Mouse (Mus musculus) spleen, adult 2 months (tissue): ENCODE measurements around the gene Ncor1. TPM values are rescaled to one million over a fixed set of nuclear protein-coding genes. Genes with fewer than 3 reads are reported as not detected.
"Not testable (repeated sequence)": the region's sequence is repeated elsewhere in the genome, so short reads cannot be mapped to it uniquely, and the experiment has no call there.

Source experiments
- DNase-seq, 2 experiments: peaks; one replicate each; pipeline versions ENCODE4 v3.0.0 to v3.0.0-alpha.2; 2012 to 2021; ENCODE audit warnings: low spot score in 2 of 2, low read depth in 1 of 2
- H3K27ac ChIP-seq: fragments of 200-500 bp; 2 replicates; pipeline ENCODE4 v1.5.1; 2012; ENCODE audit warnings: low read length, inconsistent platforms; ENCODE audit not compliant: insufficient read depth
- H3K27me3 ChIP-seq: fragments of 200-500 bp; 2 replicates; pipeline ENCODE4 v1.6.1; 2012; ENCODE audit warnings: mild to moderate bottlenecking, moderate library complexity, low read length, inconsistent platforms; ENCODE audit not compliant: control insufficient read depth, insufficient read depth
- H3K36me3 ChIP-seq: fragments of 200-500 bp; 2 replicates; pipeline ENCODE4 v1.6.1; 2012; ENCODE audit warnings: mild to moderate bottlenecking, low read length, inconsistent platforms; ENCODE audit not compliant: control insufficient read depth, insufficient read depth
- H3K4me1 ChIP-seq: fragments of 200-500 bp; 2 replicates; pipeline ENCODE4 v1.6.1; 2011; ENCODE audit warnings: inconsistent platforms; ENCODE audit not compliant: control insufficient read depth, insufficient read depth, insufficient read length
- H3K4me3 ChIP-seq: fragments of 200-500 bp; 2 replicates; pipeline ENCODE4 v1.5.1; 2011; ENCODE audit warnings: mild to moderate bottlenecking, inconsistent platforms; ENCODE audit not compliant: insufficient read depth, insufficient read length; ENCODE audit errors: extremely low read depth
- CTCF ChIP-seq: fragments of 200-500 bp; IDR thresholded peaks from 2 replicates; pipeline ENCODE4 v1.5.1; 2011; ENCODE audit warnings: mild to moderate bottlenecking, inconsistent platforms; ENCODE audit not compliant: insufficient read depth, insufficient read length, insufficient replicate concordance; ENCODE audit errors: extremely low read depth
- POLR2A ChIP-seq: fragments of 200-500 bp; IDR thresholded peaks from 2 replicates; pipeline ENCODE4 v1.6.1; 2011; ENCODE audit warnings: low read depth, low read length, inconsistent platforms
- WGBS: fragments of 180-500 bp; shearing (Covaris S2); methylation state at CpG from one replicate; pipeline ENCODE4 v1.1.7; 2018; 5-methylcytosine and 5-hydroxymethylcytosine counted together
- polyA plus RNA-seq: library from polyadenylated mRNA; depleted of rRNA; stranded (reverse); fragments of >200 nt; gene quantifications from 2 replicates; pipeline ENCODE4 v1.2.3, GENCODE M21; 2012

Ncor1 gene
- polyA plus RNA-seq, 1 experiment = 84.5 TPM

GRCm38 (mm10) chr11:62473516-62473915 is 15.2 kb upstream of the Ncor1 start:
- no peak for DNase-seq
- Histone ChIP-seq H3K36me3 (no peaks in the 10 kb centered on the region), H3K4me1 (no peaks in the 10 kb centered on the region), H3K4me3 (no peak overlapping the region), H3K27ac (no peak overlapping the region), H3K27me3 (no peaks in the 10 kb centered on the region)
- WGBS = 92% methylated on average over 5 of the region's 5 CpGs
- TF ChIP-seq CTCF = no peak
- no peak for TF ChIP-seq POLR2A

- TF ChIP-seq POLR2A = no peak
- no peak for TF ChIP-seq CTCF
- DNase-seq = no peak
- WGBS = 83% methylated on average over 6 of the region's 6 CpGs
- no peak overlapping the region for H3K4me3 ChIP-seq
- no peaks in the 10 kb centered on the region for H3K27me3 ChIP-seq
- H3K4me1 ChIP-seq = no peaks in the 10 kb centered on the region
- no peak overlapping the region for H3K27ac ChIP-seq
- no peaks in the 10 kb centered on the region for H3K36me3 ChIP-seq
Observed at GRCm38 (mm10) chr11:62470451-62470850, 12.1 kb upstream of the Ncor1 start.

- H3K4me3 ChIP-seq, H3K4me1 ChIP-seq, H3K27ac ChIP-seq, H3K27me3 ChIP-seq, H3K36me3 ChIP-seq, DNase-seq: not testable (repeated sequence)
Observed at GRCm38 (mm10) chr11:62467289-62467688, 8.9 kb upstream of the Ncor1 start.

GRCm38 (mm10) chr11:62466546-62466945 is 8.2 kb upstream of the Ncor1 start:
- TF ChIP-seq POLR2A = no peak
- no peak for TF ChIP-seq CTCF
- Histone ChIP-seq H3K4me3 (no peak overlapping the region), H3K4me1 (no peaks in the 10 kb centered on the region), H3K27me3 (no peaks in the 10 kb centered on the region), H3K36me3 (no peaks in the 10 kb centered on the region), H3K27ac (no peak overlapping the region; the same call in 1 of the 2 replicates)
- DNase-seq = peak in 1 of 2 experiments; percentile 28
- 54% methylated on average over 3 of the region's 3 CpGs for WGBS

GRCm38 (mm10) chr11:62465849-62466248 is 7.5 kb upstream of the Ncor1 start:
- no peak for TF ChIP-seq POLR2A
- no peak for TF ChIP-seq CTCF
- DNase-seq = no peak
- no peaks in the 10 kb centered on the region for H3K27me3 ChIP-seq
- H3K4me1 ChIP-seq = no peaks in the 10 kb centered on the region
- 89% methylated on average over 3 of the region's 3 CpGs for WGBS
- no peaks in the 10 kb centered on the region for H3K36me3 ChIP-seq
- no peak overlapping the region for H3K4me3 ChIP-seq
- H3K27ac ChIP-seq = no peak overlapping the region

- 83% methylated on average over 3 of the region's 3 CpGs for WGBS
- no peak for TF ChIP-seq CTCF
- TF ChIP-seq POLR2A = no peak
- Histone ChIP-seq H3K4me3 (no peak overlapping the region), H3K27ac (no peak overlapping the region), H3K4me1 (no peaks in the 10 kb centered on the region), H3K36me3 (no peaks in the 10 kb centered on the region), H3K27me3 (no peaks in the 10 kb centered on the region)
- no peak for DNase-seq
Observed at GRCm38 (mm10) chr11:62464696-62465095, 6.4 kb upstream of the Ncor1 start.

GRCm38 (mm10) chr11:62463225-62463915 is 5.0 kb upstream of the Ncor1 start:
- Histone ChIP-seq H3K4me3 (no peak overlapping the region), H3K36me3 (no peaks in the 10 kb centered on the region), H3K27ac (no peak overlapping the region), H3K4me1 (no peaks in the 10 kb centered on the region; the same call in 1 of the 2 replicates), H3K27me3 (no peaks in the 10 kb centered on the region)
- 83% methylated on average over 2 of the region's 2 CpGs for WGBS
- DNase-seq = no peak
- TF ChIP-seq CTCF (no peak), POLR2A (no peak)

- H3K27ac ChIP-seq, H3K4me3 ChIP-seq, H3K27me3 ChIP-seq, DNase-seq, H3K4me1 ChIP-seq, H3K36me3 ChIP-seq: not testable (repeated sequence)
- WGBS = 95% methylated on average over 1 of the region's 1 CpGs
Observed at GRCm38 (mm10) chr11:62462529-62462928, 4.2 kb upstream of the Ncor1 start.
